Mouse (Mus musculus) heart, adult 2 months (tissue): ENCODE measurements at regions not wholly inside any gene's neighbourhood (a gene's known extent, or its start where the extent isn't known, plus 50 kb on each side); places are given as distances from the start of the nearest gene placed in this dataset.

Experiments used
- DNase-seq, 2 experiments: peaks; one replicate each; pipeline ENCODE4 v3.0.0; 2021
- H3K27ac ChIP-seq: fragments of 200-600 bp; 2 replicates; pipeline ENCODE4 v1.8.1; 2022
- H3K27me3 ChIP-seq: fragments of 200-500 bp; 2 replicates; pipeline ENCODE4 v1.6.1; 2012; ENCODE audit warnings: mild to moderate bottlenecking, low read length, inconsistent platforms, mixed read lengths; ENCODE audit not compliant: control insufficient read depth, insufficient read depth
- H3K36me3 ChIP-seq: fragments of 200-500 bp; 2 replicates; pipeline ENCODE4 v1.6.1; 2012; ENCODE audit warnings: low read length, inconsistent platforms; ENCODE audit not compliant: control insufficient read depth, insufficient read depth
- H3K4me1 ChIP-seq: fragments of 200-500 bp; 2 replicates; pipeline ENCODE4 v1.6.1; 2011; ENCODE audit warnings: low read length; ENCODE audit not compliant: control insufficient read depth, insufficient read depth
- H3K4me3 ChIP-seq: fragments of 200-600 bp; 2 replicates; pipeline ENCODE4 v1.8.1; 2022
- H3K79me2 ChIP-seq: fragments of 200-500 bp; replicated peaks from 2 replicates; pipeline ENCODE4 v1.6.1; 2012; ENCODE audit warnings: mild to moderate bottlenecking, inconsistent platforms, low read length, moderate library complexity, mixed read lengths; ENCODE audit not compliant: control insufficient read depth, insufficient read depth
- H3K9ac ChIP-seq: fragments of 200-500 bp; 2 replicates; pipeline ENCODE4 v1.6.1; 2012; ENCODE audit warnings: low read depth, mild to moderate bottlenecking, control low read depth, inconsistent platforms, low read length, mixed read lengths
- CTCF ChIP-seq: fragments of 200-600 bp; IDR thresholded peaks from 2 replicates; pipeline ENCODE4 v1.8.1; 2022; ENCODE audit warnings: antibody characterized with exemption, mild to moderate bottlenecking, moderate library complexity
- EP300 ChIP-seq: fragments of 200-500 bp; IDR thresholded peaks from 2 replicates; pipeline ENCODE4 v1.6.1; 2011; ENCODE audit warnings: low read depth, low read length, control low read depth; ENCODE audit not compliant: insufficient read depth
- POLR2A ChIP-seq: fragments of 200-500 bp; IDR thresholded peaks from 2 replicates; pipeline ENCODE4 v1.6.1; 2011; ENCODE audit warnings: mild to moderate bottlenecking, low read depth, low read length, control low read depth; ENCODE audit not compliant: insufficient read depth
- WGBS: fragments of 180-500 bp; shearing (Covaris S2); methylation state at CpG from one replicate; pipeline ENCODE4 v1.1.7; 2018; 5-methylcytosine and 5-hydroxymethylcytosine counted together
- intact Hi-C: fragments of 180-260 bp; cut with DNase I; formaldehyde crosslinking; loops from one replicate; pipeline ENCODE4 v1.15.1; 2025

DNA sequence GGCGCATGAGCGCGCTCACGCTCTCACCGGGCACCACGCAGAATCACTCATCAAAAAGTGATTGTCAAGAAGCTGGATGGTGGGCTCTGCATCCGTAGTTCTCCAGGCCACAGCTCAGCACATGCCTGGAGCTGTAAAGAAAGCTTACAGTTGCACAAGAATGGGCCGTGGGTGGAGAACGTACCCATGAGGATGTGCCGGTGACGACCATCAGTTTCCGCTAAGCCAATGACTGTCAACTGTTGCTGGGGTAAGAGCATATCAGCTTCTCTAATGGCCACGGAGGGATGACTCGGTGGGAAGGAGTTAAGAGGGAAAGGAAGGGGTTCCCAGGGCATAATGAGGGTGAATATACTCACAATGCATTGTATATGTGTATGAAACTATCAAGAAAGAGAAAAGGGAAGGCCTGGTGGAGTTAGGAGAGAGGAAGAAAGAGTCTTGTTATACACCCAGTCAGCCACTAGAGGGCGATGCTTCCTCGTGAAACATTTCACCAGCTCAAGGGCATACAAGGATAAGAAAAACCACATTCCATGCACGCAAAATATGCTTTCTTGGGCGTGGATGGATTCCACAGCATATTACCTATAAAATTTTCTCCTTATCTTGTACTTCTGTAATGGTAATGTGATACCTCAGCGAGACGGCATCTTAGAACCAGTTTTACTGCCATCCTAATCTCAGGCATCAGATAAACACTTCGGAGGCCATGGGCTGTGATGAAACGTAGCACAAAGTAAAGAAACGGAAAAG lies 50.4 kb upstream of the Plet1 start:
- no peak overlapping the region for H3K27ac ChIP-seq
- H3K4me3 ChIP-seq, result no peak overlapping the region
- H3K36me3 ChIP-seq, result no peaks in the 10 kb centered on the region
- DNase-seq, result peak; percentile 44 to 53
- no peak overlapping the region for H3K9ac ChIP-seq
- TF ChIP-seq POLR2A, result no peak
- TF ChIP-seq EP300, result 0 out of 2 replicates have a peak, but pooled peaks have one; percentile 40
- peak; percentile 91 for TF ChIP-seq CTCF
- 49% methylated on average over 23 of the region's 23 CpGs for WGBS
- H3K79me2 ChIP-seq, result no peaks in the 10 kb centered on the region
- intact Hi-C loops, result loop anchor here (2.0 to 10.0 kb wide), 2 partner anchors 85 to 151 kb away; partner anchors contain the start of gene Pts
- peaks cover 3% of the 10 kb centered on the region for H3K4me1 ChIP-seq
- H3K27me3 ChIP-seq, result no peaks in the 10 kb centered on the region
